Mouse (Mus musculus): ENCODE measurements around the gene Gm9999.
A peak's percentile ranks its signal among the peaks of the same experiment; 100 is the strongest.

GRCm38 (mm10) chr7:47007818-47008167, 24.4 kb downstream of the Gm9999 start:
- TF ChIP-seq CTCF (IDR thresholded peaks at IDR 0.05; ENCODE audit: borderline replicate concordance, insufficient read depth, low read length), result peak; percentile 29; the same call in 1 of the 2 replicates
- TF ChIP-seq POLR2A (IDR thresholded peaks at IDR 0.05; ENCODE audit: low read depth, low read length), result no peak

All from embryonic fibroblast, embryonic 13.5 days (primary cell).